Mouse (Mus musculus) MEL (cell line): ENCODE measurements around the gene Cyp4a10. TPM values are rescaled to one million over a fixed set of nuclear protein-coding genes. Genes with fewer than 3 reads are reported as not detected.
A peak's percentile ranks its signal among the peaks of the same experiment; 100 is the strongest.
"Not testable (repeated sequence)": the region's sequence is repeated elsewhere in the genome, so short reads cannot be mapped to it uniquely, and the experiment has no call there.

Experiments
- DNase-seq: peaks from one replicate; pipeline ENCODE4 v3.0.0; 2011; ENCODE audit warnings: low read depth, low spot score
- H3K27ac ChIP-seq: 2 replicates; pipeline ENCODE4 v1.5.1; 2012; ENCODE audit warnings: low read depth, mild to moderate bottlenecking, control low read depth, low read length, moderate library complexity; ENCODE audit not compliant: control insufficient read depth
- H3K27me3 ChIP-seq, 2 experiments: fragments of 150-350 bp in 1 of 2; sonication (generic) in 1 of 2; 2 replicates each; pipeline ENCODE4 v1.6.1; 2012; ENCODE audit warnings: low read length in 2 of 2, mild to moderate bottlenecking in 2 of 2, improper control_type of control experiment in 1 of 2, moderate library complexity in 1 of 2; ENCODE audit not compliant: insufficient read depth in 2 of 2, control insufficient read depth in 1 of 2
- H3K36me3 ChIP-seq, 2 experiments: 2 replicates each; pipeline ENCODE4 v1.6.1; 2012 to 2014; ENCODE audit warnings: low read length in 2 of 2, improper control_type of control experiment in 1 of 2, inconsistent platforms in 1 of 2, mild to moderate bottlenecking in 1 of 2; ENCODE audit not compliant: insufficient read depth in 2 of 2, control insufficient read depth in 1 of 2
- H3K4me1 ChIP-seq, 2 experiments: fragments of 150-350 bp in 1 of 2; sonication (generic) in 1 of 2; 2 replicates each; pipeline ENCODE4 v1.6.1; 2012; ENCODE audit warnings: low read length in 2 of 2, improper control_type of control experiment in 1 of 2, mild to moderate bottlenecking in 1 of 2; ENCODE audit not compliant: insufficient read depth in 2 of 2, control insufficient read depth in 1 of 2
- H3K4me3 ChIP-seq, 2 experiments: fragments of 150-350 bp in 1 of 2; sonication (generic) in 1 of 2; 2 replicates each; pipeline ENCODE4 v1.5.1; 2012; ENCODE audit warnings: low read depth in 2 of 2, low read length in 2 of 2, mild to moderate bottlenecking in 2 of 2, moderate library complexity in 2 of 2, control low read depth in 1 of 2, improper control_type of control experiment in 1 of 2; ENCODE audit not compliant: control insufficient read depth in 1 of 2, insufficient read depth in 1 of 2
- H3K79me2 ChIP-seq: 2 replicates; pipeline ENCODE4 v1.6.1; 2012; ENCODE audit warnings: mild to moderate bottlenecking, low read length, moderate library complexity; ENCODE audit not compliant: control insufficient read depth, poor library complexity, insufficient read depth
- H3K9ac ChIP-seq: 2 replicates; pipeline ENCODE4 v1.6.1; 2012; ENCODE audit warnings: low read depth, mild to moderate bottlenecking, control low read depth, low read length, moderate library complexity; ENCODE audit not compliant: control insufficient read depth, poor library complexity, severe bottlenecking
- H3K9me3 ChIP-seq: fragments of 150-350 bp; sonication (generic); replicated peaks from 2 replicates; pipeline ENCODE4 v1.6.1; 2012; ENCODE audit warnings: mild to moderate bottlenecking, low read length, improper control_type of control experiment, moderate library complexity; ENCODE audit not compliant: insufficient read depth
- CTCF ChIP-seq, 3 experiments: IDR thresholded peaks in 2 of 3; conservative IDR thresholded peaks in 1 of 3; 2 replicates each; pipeline ENCODE4 v1.5.1; 2011 to 2012; ENCODE audit warnings: low read length in 3 of 3, low read depth in 2 of 3, mild to moderate bottlenecking in 2 of 3, improper control_type of control experiment in 1 of 3, inconsistent platforms in 1 of 3, mixed read lengths in 1 of 3, moderate library complexity in 1 of 3; ENCODE audit not compliant: control insufficient read depth in 1 of 3, insufficient read depth in 1 of 3, poor library complexity in 1 of 3, severe bottlenecking in 1 of 3
- MAFK ChIP-seq: IDR thresholded peaks from 2 replicates; pipeline ENCODE4 v1.6.1; 2011; ENCODE audit warnings: low read depth, mild to moderate bottlenecking, low read length, improper control_type of control experiment, borderline replicate concordance
- RAD21 ChIP-seq: IDR thresholded peaks from 2 replicates; pipeline ENCODE4 v1.6.1; 2011; ENCODE audit warnings: mild to moderate bottlenecking, low read depth, low read length, improper control_type of control experiment
- RCOR1 ChIP-seq: IDR thresholded peaks from 2 replicates; pipeline ENCODE4 v1.6.1; 2012; ENCODE audit warnings: low read depth, mild to moderate bottlenecking, inconsistent platforms, low read length, improper control_type of control experiment
- SMC3 ChIP-seq: IDR thresholded peaks from 2 replicates; pipeline ENCODE4 v1.6.1; 2011; ENCODE audit warnings: low read depth, low read length, improper control_type of control experiment
- USF2 ChIP-seq, 2 experiments: IDR thresholded peaks; 2 replicates each; pipeline ENCODE4 v1.6.1; 2011 to 2012; ENCODE audit warnings: improper control_type of control experiment in 2 of 2, low read length in 2 of 2, borderline replicate concordance in 1 of 2, inconsistent platforms in 1 of 2, low read depth in 1 of 2, mild to moderate bottlenecking in 1 of 2; ENCODE audit not compliant: insufficient read depth in 1 of 2
- ZC3H11A ChIP-seq: IDR thresholded peaks from 2 replicates; pipeline ENCODE4 v1.6.1; 2012; ENCODE audit warnings: low read depth, mild to moderate bottlenecking, inconsistent platforms, low read length, improper control_type of control experiment
- polyA plus RNA-seq, 2 experiments: library from polyadenylated mRNA; stranded (reverse) in 1 of 2; unstranded in 1 of 2; fragments of >175 nt in 1 of 2; fragments of >200 nt in 1 of 2; gene quantifications; 2 replicates each; pipeline versions ENCODE4 v1.2.1 to v1.2.4; 2012; ENCODE audit warnings: low replicate concordance in 2 of 2, low read depth in 1 of 2; ENCODE audit not compliant: insufficient read length in 2 of 2, insufficient read depth in 1 of 2, missing spikeins in 1 of 2
- total RNA-seq: library from RNA; depleted of rRNA; stranded (reverse); fragments of 300-350 nt; gene quantifications from 2 replicates; pipeline ENCODE4 v1.2.3, GENCODE M21; 2012; rRNA removed

Cyp4a10 gene
- total RNA-seq: not detected in 2 replicates
- polyA plus RNA-seq: not detected

DNA sequence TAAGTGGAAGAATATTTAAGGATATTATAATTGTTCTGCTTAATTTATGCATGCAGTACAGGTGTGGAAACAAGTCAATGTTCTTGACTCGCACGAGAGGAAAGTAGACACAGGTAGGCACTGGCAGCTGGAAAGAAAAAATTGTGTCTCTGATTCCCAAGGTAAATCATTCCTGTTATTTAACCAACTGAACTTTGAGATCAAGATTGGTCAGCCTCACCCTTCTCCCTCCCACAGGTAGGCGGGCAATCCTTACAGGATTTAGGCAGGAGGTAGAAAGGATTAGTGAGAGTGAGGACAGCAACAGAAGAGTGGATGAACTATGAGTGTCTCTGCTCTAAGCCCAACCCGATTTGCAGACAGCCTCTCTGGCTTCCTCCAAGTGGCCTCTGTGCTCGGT is at the start of gene Cyp4a10:
Cyp4a10 (plus strand) TSS at position 265 of the 400 bp plus-strand sequence.
- H3K27me3 ChIP-seq, H3K36me3 ChIP-seq, H3K9me3 ChIP-seq, DNase-seq, H3K27ac ChIP-seq, H3K79me2 ChIP-seq, H3K4me1 ChIP-seq, H3K4me3 ChIP-seq, H3K9ac ChIP-seq: not testable (repeated sequence)

DNA sequence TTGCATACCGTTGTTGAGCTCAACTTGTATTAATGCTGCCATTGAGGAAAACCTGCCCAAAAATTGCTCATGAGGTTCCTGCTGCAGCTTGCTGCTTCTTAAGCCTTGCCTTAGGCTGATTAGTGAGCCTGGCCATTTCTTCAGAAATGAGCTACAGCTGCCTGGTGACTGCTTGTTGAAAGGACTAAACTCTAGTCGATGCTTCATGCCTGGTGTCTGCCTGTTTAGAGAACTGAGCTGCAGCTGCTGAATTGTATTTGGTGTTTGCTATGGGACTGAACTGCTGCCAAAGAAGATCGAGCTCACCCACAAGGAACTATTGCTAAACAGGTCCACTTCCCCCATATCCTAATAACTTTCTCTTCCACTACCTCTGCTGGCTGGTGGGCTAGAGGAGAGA is 44.5 kb upstream of the Cyp4a10 start:
- not testable (repeated sequence) for DNase-seq, H3K4me1 ChIP-seq, H3K4me3 ChIP-seq, H3K36me3 ChIP-seq, H3K9ac ChIP-seq, H3K27me3 ChIP-seq, H3K27ac ChIP-seq, H3K79me2 ChIP-seq, H3K9me3 ChIP-seq

DNA sequence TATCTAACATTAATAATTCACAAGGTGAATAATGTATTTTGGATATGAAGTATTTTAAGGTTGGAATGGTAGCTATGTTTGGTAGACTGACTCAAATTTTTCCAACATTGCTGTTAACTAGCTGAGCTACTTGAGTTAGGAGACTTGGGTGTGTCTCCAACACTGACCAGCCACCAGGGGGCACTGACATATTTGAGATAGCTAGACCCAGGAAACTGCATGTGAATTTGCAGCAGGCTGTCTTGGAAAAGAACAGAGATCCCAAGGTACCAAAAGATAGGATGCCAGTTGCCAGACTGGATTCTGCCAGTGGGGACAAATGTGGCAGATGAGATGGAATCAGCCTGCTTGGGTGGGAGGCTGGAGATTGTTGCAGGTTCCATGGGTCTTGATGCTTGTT is 42.0 kb upstream of the Cyp4a10 start:
- H3K79me2 ChIP-seq, H3K27me3 ChIP-seq, H3K27ac ChIP-seq, H3K4me3 ChIP-seq, H3K36me3 ChIP-seq, H3K4me1 ChIP-seq, H3K9me3 ChIP-seq, H3K9ac ChIP-seq: not testable (repeated sequence)
- peak; percentile 21 for DNase-seq
- peak; percentile 63 for TF ChIP-seq SMC3
- peak; percentile 49 for TF ChIP-seq ZC3H11A
- peak; percentile 48 for TF ChIP-seq RAD21
- peak in 2 of 3 experiments; percentile 32 to 46; a peak in 4 of 6 replicates for TF ChIP-seq CTCF (IDR thresholded peaks at IDR 0.05 in 2 of 3, conservative IDR thresholded peaks at IDR 0.05 in 1 of 3; ENCODE audit: control insufficient read depth in 1 of 3, insufficient read depth in 1 of 3, low read depth in 2 of 3, low read length in 3 of 3, poor library complexity in 1 of 3, severe bottlenecking in 1 of 3)

DNA sequence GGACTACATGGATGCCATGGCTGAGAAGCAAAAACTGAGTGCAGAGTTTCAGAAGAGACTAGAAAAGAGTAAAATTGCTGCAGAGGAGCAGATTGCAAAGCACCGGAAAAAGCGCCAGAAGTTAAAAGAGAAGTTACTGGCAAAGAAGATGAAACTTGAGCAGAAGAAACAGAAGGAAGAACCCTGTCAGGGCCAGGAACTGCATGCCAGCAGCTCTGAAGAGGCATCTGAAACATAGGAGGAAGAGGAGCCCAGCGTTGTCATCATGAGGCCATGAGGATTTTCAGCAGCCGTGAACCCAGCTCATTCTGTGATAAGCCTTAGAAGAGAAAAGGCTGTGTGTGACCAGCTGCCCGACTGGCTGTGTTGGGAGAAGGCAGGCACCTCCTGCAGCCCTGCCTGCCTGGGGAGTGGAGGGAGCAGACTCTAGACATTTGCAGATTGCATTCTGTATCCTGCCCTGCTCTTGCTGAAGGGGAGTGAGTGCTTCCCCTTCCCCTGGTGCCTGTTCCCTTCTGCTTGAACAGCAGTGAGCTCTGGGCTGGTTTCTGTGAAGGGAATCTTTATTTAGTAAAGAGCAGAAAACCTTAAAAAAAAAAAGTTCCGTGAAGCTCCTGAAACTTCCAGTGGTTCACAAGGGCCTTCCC is 36.9 kb upstream of the Cyp4a10 start:
- Histone ChIP-seq H3K79me2 (no peaks in the 10 kb centered on the region), H3K4me3 (no peak overlapping the region), H3K9ac (no peak overlapping the region), H3K4me1 (no peaks in the 10 kb centered on the region), H3K36me3 (no peaks in the 10 kb centered on the region), H3K9me3 (no peaks in the 10 kb centered on the region), H3K27me3 (peaks cover 0 to 3% of the 10 kb centered on the region in 2 experiments; a peak in 2 of 4 replicates), H3K27ac (no peak overlapping the region)
- TF ChIP-seq RCOR1: no peak
- TF ChIP-seq USF2 (IDR thresholded peaks at IDR 0.05; ENCODE audit: borderline replicate concordance in 1 of 2, insufficient read depth in 1 of 2, low read depth in 1 of 2, low read length in 2 of 2): no peak
- TF ChIP-seq MAFK: no peak
- no peak for DNase-seq
